Mouse (Mus musculus): ENCODE results near the gene Pbx1.

The Pbx1 gene

GRCm38 (mm10) chr1:168268751-168269623, 163.1 kb downstream of the Pbx1 start:
- DNase-seq (ENCODE audit: low spot score in 2 of 2): no peak

- no peak for DNase-seq (ENCODE audit: low spot score in 2 of 2)
Measured at GRCm38 (mm10) chr1:168268224-168268623, 163.8 kb downstream of the Pbx1 start.

- no peak for DNase-seq (ENCODE audit: low spot score in 2 of 2)
Measured at GRCm38 (mm10) chr1:168265594-168266390, 166.3 kb downstream of the Pbx1 start.

DNA sequence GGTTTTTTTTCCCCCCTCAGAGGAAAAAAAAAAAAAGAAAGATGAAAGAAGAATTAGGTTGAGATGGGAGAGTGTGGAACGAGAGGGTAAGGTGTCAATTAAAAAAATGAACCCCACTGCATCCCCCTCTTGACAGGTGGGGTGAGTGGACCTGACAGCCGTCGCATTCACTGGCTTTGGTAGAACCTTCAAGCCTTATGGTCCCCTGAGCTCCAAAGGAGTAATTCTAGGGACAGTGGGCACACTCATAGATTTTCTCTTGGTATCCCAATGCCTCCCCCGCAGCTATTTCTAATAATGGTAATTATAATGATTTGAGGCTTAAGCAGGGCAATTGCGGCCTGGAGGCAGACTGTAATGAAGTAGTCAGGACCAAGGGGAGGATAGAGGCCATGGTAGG, 167.0 kb downstream of the Pbx1 start:
- no peak for DNase-seq (ENCODE audit: low spot score in 2 of 2)

GRCm38 (mm10) chr1:168260391-168260790, 171.7 kb downstream of the Pbx1 start:
- no peak for DNase-seq (ENCODE audit: low spot score in 2 of 2)

GRCm38 (mm10) chr1:168258856-168259255, 173.2 kb downstream of the Pbx1 start:
- DNase-seq (ENCODE audit: low spot score in 2 of 2): no peak

DNA sequence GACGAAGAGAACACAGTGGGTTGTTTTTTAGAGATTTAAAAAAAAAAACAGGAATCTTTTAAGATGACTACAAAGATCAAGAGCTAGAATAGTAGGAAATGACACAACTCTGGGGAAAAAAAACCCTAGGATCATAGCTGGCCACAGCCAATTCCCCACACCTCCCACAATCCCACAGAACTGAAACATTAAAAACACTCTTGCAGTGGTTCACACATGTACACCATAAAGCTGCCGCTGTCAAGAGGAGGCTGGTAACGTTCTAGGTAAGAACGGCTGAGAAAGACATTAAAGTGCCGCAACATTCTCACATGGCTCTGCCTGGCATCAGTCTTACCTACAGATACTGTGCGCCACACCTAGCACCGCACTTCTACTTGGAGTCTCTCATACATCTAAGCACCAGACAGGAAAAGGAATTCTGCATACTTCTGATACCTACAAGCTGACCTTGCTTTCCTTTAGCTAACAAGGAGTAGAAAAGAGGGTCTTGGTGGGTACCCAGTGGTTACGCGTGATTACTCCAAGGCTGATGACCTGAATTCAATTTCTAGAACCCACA, 176.6 kb downstream of the Pbx1 start:
- no peak for DNase-seq (ENCODE audit: low spot score in 2 of 2)

DNA sequence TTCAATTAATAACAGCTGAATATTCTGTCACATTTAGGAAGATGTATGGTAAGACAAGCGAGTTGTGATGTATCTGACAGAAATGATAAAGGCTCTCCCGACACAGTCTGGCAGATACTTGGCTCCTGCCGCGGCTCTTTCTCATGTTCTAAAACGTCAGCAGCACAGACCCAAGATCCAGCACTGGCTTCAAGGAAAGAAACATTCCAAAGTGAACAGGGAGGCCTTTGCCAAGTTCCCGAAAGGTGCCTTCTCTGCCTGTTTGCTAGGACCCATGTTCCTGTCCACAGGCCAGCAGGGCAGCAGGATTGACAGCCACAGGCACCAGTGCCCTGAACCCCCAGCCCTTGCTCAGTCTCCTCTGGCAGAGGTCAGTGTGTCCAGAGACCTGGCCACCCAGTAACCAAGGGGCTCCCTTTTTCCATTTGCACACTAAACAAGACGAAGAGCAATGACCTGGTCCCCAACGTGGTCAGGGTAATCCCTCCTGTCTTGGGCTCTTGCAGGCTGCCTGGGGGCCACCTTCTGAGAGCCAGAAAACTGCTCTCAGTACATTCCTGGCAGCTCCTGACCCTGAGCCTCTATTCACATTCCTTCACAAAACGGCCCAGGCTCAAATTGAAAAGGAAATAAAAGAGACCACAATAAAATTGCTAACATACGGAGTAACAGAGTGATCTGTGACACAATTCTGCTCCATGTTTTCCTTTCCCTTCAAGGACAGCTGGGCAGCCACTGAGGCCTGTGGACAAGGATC, 184.9 kb downstream of the Pbx1 start:
- DNase-seq (ENCODE audit: low spot score in 2 of 2): no peak

GRCm38 (mm10) chr1:168245539-168245938, 186.5 kb downstream of the Pbx1 start:
- no peak for DNase-seq (ENCODE audit: low spot score in 2 of 2)

DNA sequence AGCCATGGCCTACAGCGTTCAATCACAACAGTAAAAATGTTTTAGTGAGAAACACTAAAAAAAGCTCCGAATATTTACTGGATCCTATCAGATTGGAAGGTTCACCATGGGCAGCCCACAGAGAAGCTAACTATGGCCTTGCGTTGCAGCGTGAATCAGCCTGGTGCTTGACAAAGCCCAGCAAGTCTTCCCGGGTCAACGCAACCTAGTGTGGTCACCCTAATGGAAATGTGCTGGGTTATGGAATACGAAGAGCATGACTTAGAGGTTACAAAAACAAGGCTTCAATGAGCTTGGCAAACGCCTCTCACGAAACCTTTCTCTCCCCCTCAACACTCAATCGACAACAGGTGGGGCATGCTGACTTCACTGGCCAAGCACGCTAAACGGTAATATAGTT, 188.3 kb downstream of the Pbx1 start:
- no peak for DNase-seq (ENCODE audit: low spot score in 2 of 2)

- no peak for DNase-seq (ENCODE audit: low spot score in 2 of 2)
Measured at GRCm38 (mm10) chr1:168243068-168243467, 189.0 kb downstream of the Pbx1 start.

DNA sequence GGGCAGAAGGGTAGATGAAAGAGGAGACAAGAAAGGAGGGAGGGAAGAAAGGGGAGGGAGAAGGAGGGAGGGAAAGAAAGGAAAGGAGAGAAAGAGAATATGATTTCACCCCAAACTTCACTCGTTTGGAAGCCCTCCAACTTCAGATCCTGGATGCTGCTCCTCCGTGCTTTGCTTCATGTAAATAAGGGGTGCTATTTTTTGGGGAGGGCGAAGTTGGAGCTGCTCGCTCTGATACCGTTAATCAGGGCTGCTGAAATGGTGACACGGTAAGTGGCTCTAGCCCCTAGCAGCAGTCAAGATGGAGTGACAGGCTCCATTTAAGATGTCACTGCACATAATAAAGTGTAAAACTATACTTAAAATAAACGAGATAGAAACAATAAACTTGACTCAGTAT, 190.8 kb downstream of the Pbx1 start:
- DNase-seq (ENCODE audit: low spot score in 2 of 2): no peak

DNA sequence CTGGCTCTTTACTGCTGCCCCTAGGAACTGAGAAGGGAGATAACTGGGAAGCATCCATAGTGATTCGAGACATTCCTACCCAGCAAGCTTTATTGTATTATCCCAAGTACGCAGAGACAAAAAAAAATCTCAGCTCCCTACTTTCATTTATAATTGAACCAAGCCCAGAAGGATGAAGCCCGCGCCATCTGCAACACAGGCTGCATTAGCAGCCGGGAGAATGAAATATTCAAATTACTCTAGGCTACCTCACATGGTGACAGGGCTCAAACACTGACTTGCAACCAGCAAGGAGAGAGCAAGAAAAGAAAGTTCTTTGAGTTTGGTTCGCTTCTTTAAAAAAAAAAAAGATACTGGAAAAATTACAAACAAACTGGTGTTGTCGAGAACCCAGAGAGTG, 191.2 kb downstream of the Pbx1 start:
- DNase-seq (ENCODE audit: low spot score in 2 of 2): no peak

DNA sequence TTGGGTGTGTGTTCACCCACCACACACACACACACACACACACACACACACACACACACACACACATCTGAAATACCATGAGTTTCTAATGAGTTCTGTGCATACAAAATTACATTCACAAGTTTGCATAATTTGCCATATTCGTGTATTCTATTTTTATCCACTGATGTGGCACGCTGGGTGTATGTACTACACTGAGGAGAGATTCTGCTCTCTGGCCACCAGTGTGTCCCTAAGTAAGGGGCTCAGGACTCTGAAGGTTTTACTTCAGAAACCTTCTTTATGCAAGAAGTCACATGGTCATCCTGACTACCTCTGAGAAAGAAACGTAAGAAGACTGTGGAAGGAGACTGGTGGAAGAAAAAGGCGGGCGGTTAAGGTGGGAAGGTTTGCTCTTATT, 191.7 kb downstream of the Pbx1 start:
- no peak for DNase-seq (ENCODE audit: low spot score in 2 of 2)

DNA sequence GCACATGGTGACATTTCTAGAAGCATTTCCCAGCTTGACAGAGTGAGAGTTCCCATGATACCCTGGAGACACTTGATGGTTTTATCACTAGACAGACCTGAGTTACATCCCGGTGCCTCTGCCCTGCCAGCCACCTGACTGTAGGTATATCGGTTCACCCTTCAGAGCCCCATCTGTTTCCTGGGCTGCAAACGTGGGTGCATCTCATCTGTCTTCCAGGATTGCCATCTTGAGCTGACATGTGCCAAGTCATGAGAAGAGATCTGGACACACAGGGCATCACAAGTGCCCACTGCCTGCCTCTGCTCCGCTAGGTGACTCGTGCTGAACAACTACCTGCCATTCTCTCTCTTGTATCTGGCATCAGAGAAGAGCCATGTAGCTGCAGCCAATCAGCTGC, 196.0 kb downstream of the Pbx1 start:
- DNase-seq (ENCODE audit: low spot score in 2 of 2): no peak

DNA sequence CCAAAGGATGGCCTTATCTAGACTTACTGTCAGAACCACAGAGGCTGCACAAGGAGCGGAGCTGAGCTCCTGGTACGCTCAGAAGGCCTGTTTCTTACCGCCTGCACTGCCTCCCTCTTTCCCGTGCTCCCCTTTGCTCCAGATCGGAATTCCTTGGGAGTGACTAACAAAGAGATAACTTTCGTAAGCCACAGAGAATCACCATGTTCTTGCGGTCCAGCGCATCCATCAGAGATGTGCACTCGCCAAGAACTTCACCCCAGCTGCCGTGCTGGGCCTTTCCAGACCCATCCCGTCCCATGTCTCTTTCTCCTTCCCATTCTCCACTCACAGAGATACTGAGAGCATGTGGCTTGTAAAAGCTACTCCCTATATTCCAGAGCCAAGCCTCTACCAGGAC, 197.7 kb downstream of the Pbx1 start:
- DNase-seq (ENCODE audit: low spot score in 2 of 2): no peak

- DNase-seq (ENCODE audit: low spot score in 2 of 2): no peak
Measured at GRCm38 (mm10) chr1:168233182-168233581, 198.9 kb downstream of the Pbx1 start.

DNA sequence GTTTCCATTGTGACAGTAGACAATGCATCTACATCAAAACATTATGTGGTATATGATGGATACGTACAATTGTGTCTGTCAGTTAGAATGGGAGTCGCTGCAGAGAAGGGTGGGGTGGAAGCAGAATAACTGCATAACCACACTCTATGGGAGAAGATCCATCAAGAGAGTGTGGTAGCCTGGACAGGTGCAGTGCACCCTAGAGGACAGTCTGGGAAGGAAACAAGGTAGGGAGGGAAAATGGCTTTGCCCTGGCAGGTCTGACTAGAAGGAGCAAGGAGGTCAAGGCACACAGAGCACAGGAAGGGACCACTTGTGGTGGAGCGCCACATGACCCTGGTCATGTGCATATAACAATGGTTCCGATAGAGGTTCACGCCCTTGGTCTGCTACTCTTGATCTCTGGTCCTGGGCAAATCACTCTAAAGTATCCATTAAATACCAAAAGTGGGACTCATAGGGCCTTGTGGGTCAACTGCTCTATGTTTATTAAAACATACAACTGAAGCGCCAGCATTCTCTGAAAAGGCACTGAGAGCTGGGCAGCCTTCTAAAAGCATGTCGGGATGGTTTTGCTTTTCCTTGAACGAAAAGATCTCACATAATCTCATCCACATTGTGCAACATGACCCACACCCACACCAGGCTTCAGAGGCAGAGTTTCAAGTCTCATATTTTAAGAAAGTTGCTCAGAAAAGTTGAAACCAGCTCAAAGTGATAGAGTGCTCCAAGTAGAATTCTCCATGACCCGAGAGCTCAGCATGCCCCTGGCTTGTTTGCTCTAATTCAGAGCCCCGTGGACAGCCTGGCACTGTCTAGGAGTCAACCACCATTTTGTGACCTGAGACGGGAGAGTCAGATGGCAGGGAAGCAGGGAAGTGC, 200.3 kb downstream of the Pbx1 start:
- DNase-seq (ENCODE audit: low spot score in 2 of 2): no peak

DNA sequence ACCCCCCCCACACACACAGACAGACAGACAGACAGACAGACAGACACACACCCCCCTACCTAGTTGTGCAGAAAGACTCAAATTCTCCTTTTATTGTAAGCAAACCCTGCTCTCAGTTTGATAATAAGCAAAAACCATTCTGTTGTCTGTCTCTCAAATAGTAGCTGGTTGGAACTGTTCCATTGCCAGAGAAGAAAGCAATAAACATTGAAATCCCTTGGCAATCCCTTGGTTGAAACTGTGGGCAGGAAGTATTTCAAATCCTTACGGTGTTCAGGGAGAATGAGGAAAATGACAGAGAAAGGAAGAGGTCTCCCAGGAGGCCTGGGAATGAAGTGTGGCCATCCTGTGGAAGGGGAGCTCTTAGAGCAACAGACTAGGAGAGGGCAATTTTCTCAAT, 201.2 kb downstream of the Pbx1 start:
- DNase-seq (ENCODE audit: low spot score in 2 of 2): no peak

- DNase-seq (ENCODE audit: low spot score in 2 of 2): no peak
Measured at GRCm38 (mm10) chr1:168230134-168230533, 201.9 kb downstream of the Pbx1 start.
